Mouse (Mus musculus) limb, embryonic 14.5 days (tissue): Measurements from ENCODE around the gene Inpp4a. TPM values are rescaled to one million over a fixed set of nuclear protein-coding genes. Genes with fewer than 3 reads are reported as not detected.

Experiments used
- ATAC-seq: fragments of 200-750 bp; cut with Nextera tagmentation; 2 replicates; pipeline ENCODE4 v1.8.0; 2017; ENCODE audit warnings: low read depth, moderate number of reproducible peaks, moderate TSS enrichment; ENCODE audit not compliant: low FRiP score
- DNase-seq: peaks from one replicate; pipeline ENCODE4 v3.0.0-alpha.2; 2015; ENCODE audit warnings: low spot score
- H3K27ac ChIP-seq: fragments of 300-500 bp; sonication (generic); replicated peaks from 2 replicates; pipeline ENCODE4 v1.5.1; 2014; ENCODE audit warnings: low read depth, mild to moderate bottlenecking, low read length, moderate library complexity, mixed read lengths
- H3K27me3 ChIP-seq: fragments of 300-500 bp; sonication (generic); 2 replicates; pipeline ENCODE4 v1.6.1; 2014; ENCODE audit warnings: low read length, mixed read lengths; ENCODE audit not compliant: control insufficient read depth, insufficient read depth
- H3K36me3 ChIP-seq: fragments of 300-500 bp; sonication (generic); 2 replicates; pipeline ENCODE4 v1.6.1; 2014; ENCODE audit warnings: mild to moderate bottlenecking, low read length, moderate library complexity, mixed read lengths; ENCODE audit not compliant: control insufficient read depth, insufficient read depth
- H3K4me1 ChIP-seq: fragments of 300-500 bp; sonication (generic); 2 replicates; pipeline ENCODE4 v1.6.1; 2014; ENCODE audit warnings: antibody characterized with exemption, low read length, mixed read lengths; ENCODE audit not compliant: control insufficient read depth, insufficient read depth
- H3K4me2 ChIP-seq: fragments of 300-500 bp; sonication (generic); replicated peaks from 2 replicates; pipeline ENCODE4 v1.6.1; 2014; ENCODE audit warnings: low read depth, mild to moderate bottlenecking, low read length, moderate library complexity; ENCODE audit not compliant: severe bottlenecking
- H3K4me3 ChIP-seq: fragments of 300-500 bp; sonication (generic); replicated peaks from 2 replicates; pipeline ENCODE4 v1.5.1; 2014; ENCODE audit warnings: low read length
- H3K9ac ChIP-seq: fragments of 300-500 bp; sonication (generic); 2 replicates; pipeline ENCODE4 v1.6.1; 2014; ENCODE audit warnings: mild to moderate bottlenecking, low read depth, low read length, moderate library complexity; ENCODE audit not compliant: severe bottlenecking
- H3K9me3 ChIP-seq: fragments of 300-500 bp; sonication (generic); 2 replicates; pipeline ENCODE4 v1.6.1; 2016; ENCODE audit warnings: low read length; ENCODE audit not compliant: control insufficient read depth
- POLR2A ChIP-seq: fragments of 200-500 bp; IDR thresholded peaks from 2 replicates; pipeline ENCODE4 v1.8.0; 2012; ENCODE audit warnings: inconsistent platforms, mild to moderate bottlenecking, moderate library complexity, borderline replicate concordance; ENCODE audit not compliant: insufficient read depth, insufficient read length; ENCODE audit errors: extremely low read depth
- WGBS: fragments of 180-500 bp; shearing (Covaris S2); extraction: QIAGEN DNeasy Blood & Tissue Kit; methylation state at CpG from one replicate; pipeline ENCODE4 v1.1.7; 2014; 5-methylcytosine and 5-hydroxymethylcytosine counted together
- polyA plus RNA-seq, 2 experiments: library from polyadenylated mRNA; depleted of rRNA in 1 of 2; stranded (reverse) in 1 of 2; unstranded in 1 of 2; fragments of >200 nt; fragmentation: Nextera tagmentation in 1 of 2; extraction: Ambion mirVana in 1 of 2; gene quantifications; 2 replicates each; pipeline versions ENCODE4 v1.2.1 to v1.2.3; 2012 to 2014

Inpp4a gene
- polyA plus RNA-seq, 2 experiments: 13.6 to 16.6 TPM

DNA sequence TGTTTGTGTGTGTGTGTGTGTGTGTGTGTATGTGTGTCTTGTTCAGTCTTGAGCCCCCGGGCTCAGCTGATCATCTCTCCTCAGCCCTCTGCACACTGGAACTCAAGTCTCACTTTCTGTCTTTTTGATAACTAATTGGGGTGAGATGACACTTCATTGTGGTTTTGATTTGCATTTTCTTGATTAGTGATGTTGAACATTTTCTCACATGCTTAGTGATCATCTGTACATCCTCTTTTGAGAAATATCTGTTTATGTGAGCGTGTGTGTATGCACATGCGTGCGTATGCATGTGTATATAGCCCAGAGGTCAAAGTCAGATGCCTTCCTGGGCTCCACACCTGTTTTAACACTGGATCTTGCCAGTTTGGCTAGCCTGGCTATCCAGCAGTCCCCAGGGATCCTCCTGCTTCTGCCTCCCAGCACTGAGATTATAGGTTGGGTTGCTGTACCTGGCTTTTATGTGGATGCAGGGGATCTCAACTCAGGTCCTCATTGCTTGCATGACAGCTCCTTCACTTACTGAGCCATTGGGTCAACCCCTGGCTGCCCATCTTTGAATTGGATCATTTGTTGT is 10.4 kb downstream of the Inpp4a start:
- Histone ChIP-seq H3K9ac (no peak overlapping the region), H3K27me3 (no peaks in the 10 kb centered on the region), H3K36me3 (no peaks in the 10 kb centered on the region), H3K4me2 (no peak overlapping the region), H3K4me3 (no peak overlapping the region), H3K4me1 (no peaks in the 10 kb centered on the region), H3K27ac (no peak overlapping the region), H3K9me3 (peaks cover 9% of the 10 kb centered on the region; the same call in 1 of the 2 replicates)
- TF ChIP-seq POLR2A: no peak
- no peak for ATAC-seq
- WGBS: 98% methylated on average over 4 of the region's 4 CpGs
- DNase-seq: no peak

GRCm38 (mm10) chr1:37314338-37314737 is 14.7 kb downstream of the Inpp4a start:
- no peak for TF ChIP-seq POLR2A
- Histone ChIP-seq H3K4me3 (no peak overlapping the region), H3K9me3 (peaks cover 9% of the 10 kb centered on the region; the same call in 1 of the 2 replicates), H3K27me3 (no peaks in the 10 kb centered on the region), H3K27ac (no peak overlapping the region), H3K4me1 (0 out of 2 replicates have a peak, but pooled peaks cover 4% of the 10 kb centered on the region), H3K36me3 (no peaks in the 10 kb centered on the region), H3K4me2 (no peak overlapping the region), H3K9ac (no peak overlapping the region)
- DNase-seq (no peak), ATAC-seq (no peak)
- WGBS: 47% methylated on average over 7 of the region's 7 CpGs

DNA sequence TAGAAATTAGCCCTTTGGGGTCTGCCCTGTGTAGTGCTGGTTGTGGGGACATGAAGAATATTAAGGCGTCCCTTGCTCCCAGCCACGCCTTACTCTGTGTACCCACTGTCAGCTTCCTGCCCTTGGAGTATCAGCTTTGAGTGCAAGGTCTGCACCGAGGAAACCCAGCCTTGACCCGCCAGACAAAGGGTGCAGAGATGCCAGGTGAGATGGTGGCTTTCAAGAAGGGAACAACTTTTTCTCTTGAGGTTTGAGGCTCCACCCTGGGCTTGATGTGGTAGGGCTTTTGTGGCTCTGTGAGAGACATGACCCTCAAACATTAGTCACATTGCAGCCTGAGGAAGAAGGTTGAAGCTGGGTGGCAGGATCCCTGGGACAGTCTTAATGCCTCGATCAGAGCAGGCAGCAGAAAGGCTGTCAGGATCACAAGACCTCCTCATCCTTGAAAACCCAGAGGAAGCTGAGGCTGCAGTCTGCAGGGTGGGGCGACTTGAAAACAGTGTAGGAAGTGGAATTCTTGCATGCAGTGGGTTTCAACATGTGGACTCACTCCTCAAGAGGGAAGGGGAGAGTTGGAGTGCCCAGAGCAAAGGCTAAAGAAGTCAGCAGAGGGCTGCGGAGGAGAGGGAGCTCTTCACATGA is 18.1 kb downstream of the Inpp4a start:
- no peak overlapping the region for H3K27ac ChIP-seq
- no peak overlapping the region for H3K9ac ChIP-seq
- no peaks in the 10 kb centered on the region for H3K36me3 ChIP-seq
- H3K27me3 ChIP-seq: no peaks in the 10 kb centered on the region
- no peaks in the 10 kb centered on the region for H3K9me3 ChIP-seq
- no peak for TF ChIP-seq POLR2A
- WGBS: 82% methylated on average over 7 of the region's 7 CpGs
- ATAC-seq (no peak), DNase-seq (no peak)
- no peak overlapping the region for H3K4me2 ChIP-seq
- 0 out of 2 replicates have a peak, but pooled peaks cover 4% of the 10 kb centered on the region for H3K4me1 ChIP-seq
- no peak overlapping the region for H3K4me3 ChIP-seq

- TF ChIP-seq POLR2A: no peak
- H3K36me3 ChIP-seq: no peaks in the 10 kb centered on the region
- H3K9me3 ChIP-seq: no peaks in the 10 kb centered on the region
- H3K4me2 ChIP-seq: no peak overlapping the region
- no peak overlapping the region for H3K9ac ChIP-seq
- H3K4me1 ChIP-seq: 0 out of 2 replicates have a peak, but pooled peaks cover 4% of the 10 kb centered on the region
- H3K27ac ChIP-seq: no peak overlapping the region
- H3K27me3 ChIP-seq: no peaks in the 10 kb centered on the region
- WGBS: 72% methylated on average over 2 of the region's 2 CpGs
- ATAC-seq (no peak), DNase-seq (no peak)
- no peak overlapping the region for H3K4me3 ChIP-seq
Measured at GRCm38 (mm10) chr1:37318558-37318957, 18.9 kb downstream of the Inpp4a start.

DNA sequence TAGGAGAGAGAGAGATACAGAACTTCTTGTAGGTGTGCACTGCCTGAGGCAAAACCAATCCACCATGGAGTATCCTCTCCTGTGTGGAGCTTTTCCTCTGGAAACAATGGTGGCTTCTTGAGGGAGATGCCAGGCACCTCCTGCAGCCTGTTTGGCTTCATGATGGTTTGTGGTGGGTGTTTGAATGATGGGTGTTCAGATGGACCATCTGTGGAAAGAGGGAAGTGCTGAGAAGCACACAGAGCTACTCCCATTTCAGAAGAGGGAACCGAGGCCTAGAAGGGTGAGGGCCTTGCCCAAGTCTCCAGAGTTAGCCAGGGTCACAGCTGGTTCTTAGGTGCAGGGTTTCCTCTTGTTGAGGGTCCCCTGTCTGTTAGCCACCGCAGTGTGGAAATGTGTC is 23.0 kb downstream of the Inpp4a start:
- Histone ChIP-seq H3K27ac (no peak overlapping the region), H3K9ac (no peak overlapping the region), H3K36me3 (no peaks in the 10 kb centered on the region), H3K4me3 (no peak overlapping the region), H3K9me3 (no peaks in the 10 kb centered on the region), H3K27me3 (no peaks in the 10 kb centered on the region), H3K4me2 (no peak overlapping the region), H3K4me1 (peaks cover 12% of the 10 kb centered on the region)
- ATAC-seq (no peak), DNase-seq (no peak)
- no peak for TF ChIP-seq POLR2A
- WGBS: 94% methylated on average over 2 of the region's 2 CpGs
